Mouse (Mus musculus) lung, postnatal 0 days (tissue): ENCODE results near the gene Slc34a2.

Experiments
- CTCF ChIP-seq: IDR thresholded peaks from 2 replicates; pipeline ENCODE4 v1.5.1; 2016; ENCODE audit warnings: antibody characterized with exemption, mild to moderate bottlenecking
- EP300 ChIP-seq: IDR thresholded peaks from 2 replicates; pipeline ENCODE4 v1.6.1; 2016; ENCODE audit warnings: antibody characterized with exemption, mild to moderate bottlenecking, control low read depth

DNA sequence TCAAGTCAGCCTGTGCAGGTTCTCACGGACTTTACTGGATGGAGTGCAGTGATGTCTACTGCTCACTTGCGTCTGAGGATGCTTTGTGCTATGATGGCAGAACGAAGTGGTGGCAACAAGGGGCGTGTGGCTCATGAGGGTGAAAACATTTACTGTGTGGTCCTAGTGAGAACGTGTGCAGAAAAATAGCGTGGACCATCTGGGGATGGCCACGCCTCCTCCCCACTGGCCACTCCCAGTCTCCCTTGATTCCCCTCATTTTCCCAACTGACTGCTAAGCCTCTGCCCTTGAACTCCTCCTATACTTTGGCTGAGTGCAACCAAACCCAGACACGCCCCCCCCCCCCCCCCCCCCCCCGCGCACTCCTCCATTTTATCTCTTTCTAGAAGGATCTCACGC lies 40.8 kb upstream of the Slc34a2 start:
- TF ChIP-seq EP300 (no peak), CTCF (no peak)
